Mouse (Mus musculus) CD4-positive helper T cell, adult 2 months (primary cell): ENCODE measurements around the gene Amh.
"Not testable (repeated sequence)": the region's sequence is repeated elsewhere in the genome, so short reads cannot be mapped to it uniquely, and the experiment has no call there.

ENCODE experiments used
- DNase-seq: peaks from one replicate; pipeline ENCODE4 v3.0.0-alpha.2; 2012; ENCODE audit warnings: low read depth, missing footprints, low spot score

Amh gene

DNA sequence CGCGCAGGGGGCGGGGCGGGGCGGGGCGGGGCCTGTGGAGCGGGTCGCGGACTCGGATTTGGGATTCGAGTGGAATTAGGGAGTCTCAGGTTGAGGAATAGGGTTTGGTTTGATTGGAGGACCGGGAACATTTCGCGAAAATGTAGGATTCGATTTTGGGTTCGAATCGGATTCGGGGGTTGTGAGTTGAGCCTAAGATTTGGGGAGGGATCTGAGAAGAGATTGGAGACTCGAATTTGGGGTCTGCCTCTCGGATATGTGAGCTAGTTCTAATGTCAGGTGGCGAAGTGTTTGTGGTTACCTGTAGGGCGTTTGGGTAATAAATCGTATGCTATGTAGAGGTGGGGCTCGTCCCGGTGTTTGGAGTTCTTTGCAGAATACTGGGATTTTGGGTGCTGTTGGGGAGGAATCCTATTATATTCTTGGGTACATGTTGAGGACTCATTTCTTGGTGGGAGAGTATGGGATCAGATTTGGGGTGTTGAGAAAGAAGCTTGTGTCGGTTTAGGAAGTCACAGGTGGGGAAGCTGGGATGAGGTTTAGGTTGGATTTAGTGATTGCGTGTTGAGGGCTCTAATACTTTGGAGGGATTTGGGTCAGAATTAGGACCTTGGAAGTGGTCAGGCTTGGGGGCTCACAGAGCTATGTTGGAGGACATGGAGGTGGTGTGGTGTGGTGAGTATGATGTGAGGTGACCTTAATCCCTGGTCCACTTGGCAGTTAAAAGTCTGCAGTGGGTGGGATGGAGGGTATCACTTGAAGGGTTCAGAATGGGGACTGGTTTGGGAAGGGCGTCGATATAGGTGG is 22.2 kb downstream of the Amh start:
- no peak for DNase-seq

DNA sequence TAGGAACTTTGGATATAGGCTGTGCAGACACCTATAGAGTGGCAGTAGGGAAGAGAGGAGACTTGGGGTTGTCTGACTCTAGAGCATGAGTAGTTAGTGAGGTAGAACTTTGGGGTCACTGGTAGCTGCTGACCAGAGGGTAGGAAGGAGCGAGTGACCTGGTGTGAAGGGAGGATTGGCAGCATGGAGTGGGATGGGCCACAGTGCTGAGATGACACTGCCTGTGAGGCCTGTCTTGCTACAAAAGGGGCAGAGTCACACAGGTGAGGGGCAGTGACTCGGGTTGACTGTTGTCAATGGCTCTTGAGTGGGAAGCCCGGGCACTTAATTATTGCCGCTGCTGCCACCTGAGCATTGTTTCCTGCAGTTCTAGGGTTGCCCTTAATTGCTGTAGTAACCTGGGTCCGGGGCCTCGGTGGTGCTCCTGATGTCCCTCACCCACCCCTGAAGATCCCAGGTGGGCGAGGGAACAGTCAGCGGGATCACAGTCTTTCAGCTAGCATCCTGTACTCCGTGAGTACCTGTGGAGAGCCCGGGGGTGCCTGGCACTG is 22.9 kb downstream of the Amh start:
- no peak for DNase-seq

DNA sequence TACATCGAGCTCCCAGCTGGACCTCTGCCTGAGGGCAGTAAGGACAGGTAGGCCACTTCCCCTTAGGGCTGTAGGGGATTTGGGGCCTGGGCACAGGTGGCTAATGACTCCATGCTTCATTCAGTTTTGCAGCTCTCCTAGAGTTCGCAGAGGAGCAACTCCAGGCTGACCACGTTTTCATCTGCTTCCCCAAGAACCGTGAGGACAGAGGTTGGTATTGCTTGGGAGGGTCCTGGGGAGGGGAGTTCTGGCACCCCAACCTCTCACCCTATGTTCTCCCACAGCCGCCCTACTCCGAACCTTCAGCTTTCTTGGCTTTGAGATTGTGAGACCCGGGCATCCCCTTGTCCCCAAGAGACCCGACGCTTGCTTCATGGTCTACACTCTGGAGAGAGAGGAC is 23.5 kb downstream of the Amh start:
- not testable (repeated sequence) for DNase-seq

DNA sequence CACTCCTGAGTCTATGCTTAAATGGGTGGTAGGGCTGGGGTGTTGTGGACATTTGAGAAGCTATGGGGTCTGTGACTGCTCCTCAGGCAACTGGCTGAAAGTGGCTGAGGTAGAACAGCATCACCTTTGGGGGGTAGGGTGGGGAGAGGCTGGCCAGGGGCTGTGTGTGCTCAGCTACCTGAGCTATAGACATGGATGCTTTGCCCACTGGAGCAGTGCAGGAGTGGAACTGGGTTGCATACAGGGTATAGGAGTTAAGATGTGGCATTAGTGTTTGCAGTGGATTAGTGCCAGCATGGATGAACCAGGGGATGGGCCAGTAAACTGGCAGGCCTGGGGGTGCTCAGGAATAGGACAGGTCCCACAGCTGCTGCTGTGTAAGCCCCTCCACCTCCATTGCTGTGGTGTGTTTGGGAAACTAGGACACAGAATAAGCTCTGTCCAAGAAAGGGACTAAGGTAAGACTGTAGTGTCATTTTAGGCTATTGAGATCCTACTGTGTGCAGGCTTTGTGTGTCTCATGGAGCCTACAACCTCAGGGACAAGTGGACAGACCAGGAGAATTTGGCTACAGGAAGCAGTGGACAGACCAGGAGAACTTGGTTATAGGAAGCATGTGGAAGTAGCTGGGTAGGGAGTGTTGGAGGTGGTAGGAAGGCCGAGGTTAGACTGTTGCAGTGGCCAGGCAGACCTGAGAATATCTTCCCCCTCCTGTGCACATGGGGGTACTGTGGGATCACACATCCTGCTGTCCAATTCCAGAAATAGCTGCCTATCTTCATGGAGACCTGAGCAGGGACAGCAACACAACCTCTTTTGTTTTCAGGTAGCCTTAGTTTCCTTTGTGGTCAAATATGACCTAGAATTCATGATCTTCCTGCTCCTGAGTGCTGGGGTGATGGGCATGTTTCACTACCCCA is 24.6 kb downstream of the Amh start:
- DNase-seq: no peak

DNA sequence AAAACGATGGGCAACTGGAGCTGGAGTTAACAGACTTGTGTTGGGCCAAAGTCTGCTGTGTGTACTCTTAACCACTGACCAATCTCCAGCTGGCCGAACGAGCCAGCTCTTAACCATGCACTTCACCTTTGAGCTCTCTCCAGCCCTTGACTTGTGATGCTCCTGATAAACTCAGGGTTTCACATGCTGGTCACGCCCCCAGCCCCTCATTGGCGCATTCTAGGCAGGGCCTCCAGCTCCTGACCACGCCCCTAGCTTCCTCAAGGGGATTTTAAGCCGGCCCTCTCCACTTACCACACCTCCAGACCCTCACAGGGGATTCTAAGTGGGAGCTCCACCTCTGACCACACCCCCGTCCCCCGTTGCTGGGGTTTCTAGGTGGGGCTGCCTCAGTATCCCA is 26.1 kb downstream of the Amh start:
- DNase-seq: peak; percentile 50

DNA sequence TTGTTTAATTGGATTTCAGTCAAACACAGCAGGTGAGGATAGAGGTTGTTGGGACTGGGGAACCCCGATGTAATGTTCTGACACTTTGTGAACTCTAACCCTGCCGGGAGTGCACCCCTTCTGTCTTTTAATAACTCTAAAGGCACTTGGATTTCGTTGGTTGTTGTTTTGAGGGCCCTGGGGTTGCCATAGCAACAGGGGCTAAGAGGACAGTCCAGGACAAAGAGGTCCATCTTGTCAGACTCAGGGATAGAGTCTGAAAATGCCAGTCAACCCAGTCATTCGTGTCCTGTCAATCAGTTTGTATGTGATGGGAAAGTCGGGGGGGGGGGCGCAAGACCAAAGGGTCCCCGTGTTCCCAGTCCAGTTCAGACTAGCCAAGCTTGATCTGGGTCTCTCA is 27.8 kb downstream of the Amh start:
- no peak for DNase-seq

DNA sequence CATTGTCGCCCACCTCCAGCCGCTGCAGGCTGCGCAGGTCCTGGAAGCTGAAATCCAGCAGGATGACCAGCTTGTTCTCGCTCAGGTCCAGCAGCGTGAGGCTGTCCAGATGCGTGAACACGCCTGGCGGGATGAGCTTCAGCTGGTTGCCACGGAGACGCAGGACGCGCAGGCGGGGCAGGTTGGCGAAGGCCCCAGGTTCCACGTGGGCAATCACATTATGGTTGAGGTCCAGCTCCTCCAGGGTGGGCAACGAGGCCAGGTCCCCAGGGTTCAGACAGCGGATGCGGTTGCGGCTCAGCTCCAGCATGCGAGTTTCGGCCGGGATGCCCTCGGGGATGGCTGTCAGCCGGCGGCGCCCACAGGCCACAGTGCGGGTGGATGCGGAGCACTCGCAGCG is 30.6 kb downstream of the Amh start:
- no peak for DNase-seq

DNA sequence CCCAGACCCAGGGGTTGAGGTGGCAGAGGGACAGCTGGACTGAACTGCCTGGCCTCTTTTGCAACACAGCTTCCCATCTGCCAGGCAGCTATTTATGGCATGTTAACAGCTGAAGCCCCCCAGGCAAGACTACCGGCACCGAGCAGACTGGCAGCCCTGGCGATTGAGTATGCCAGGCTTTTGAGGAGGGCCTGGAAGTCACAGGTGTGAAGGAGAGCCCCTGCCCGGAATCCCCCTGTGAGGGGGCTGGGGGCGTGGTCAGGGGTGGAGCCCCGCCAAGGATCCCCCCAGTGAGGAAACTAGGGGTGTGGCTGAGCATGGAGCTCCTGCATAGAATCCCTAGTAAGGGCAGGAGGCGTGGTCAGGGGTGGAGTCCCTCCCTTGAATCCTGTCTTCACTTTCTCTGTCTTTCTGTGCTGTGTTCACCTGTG is 31.9 kb downstream of the Amh start:
- no peak for DNase-seq

DNA sequence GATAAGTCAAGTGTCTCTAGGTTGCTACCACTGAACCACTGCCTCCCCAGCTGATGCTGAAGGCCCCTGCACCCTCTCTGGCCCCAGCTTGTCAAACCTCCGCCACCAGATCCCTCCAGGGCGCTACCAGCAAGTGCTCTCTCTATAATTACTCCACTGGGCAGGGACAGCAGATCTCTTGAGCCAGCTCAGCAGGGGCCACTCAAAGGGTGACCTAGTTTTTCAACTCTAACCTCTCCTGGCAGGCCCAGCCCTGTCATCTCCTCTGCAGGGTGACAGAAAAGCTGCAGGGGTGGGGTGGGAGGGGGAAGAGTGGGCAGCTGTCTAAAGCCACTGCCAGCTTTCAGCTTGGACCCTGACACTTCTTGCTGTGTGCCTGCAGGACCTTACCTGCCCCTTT is 32.8 kb downstream of the Amh start:
- DNase-seq: no peak

DNA sequence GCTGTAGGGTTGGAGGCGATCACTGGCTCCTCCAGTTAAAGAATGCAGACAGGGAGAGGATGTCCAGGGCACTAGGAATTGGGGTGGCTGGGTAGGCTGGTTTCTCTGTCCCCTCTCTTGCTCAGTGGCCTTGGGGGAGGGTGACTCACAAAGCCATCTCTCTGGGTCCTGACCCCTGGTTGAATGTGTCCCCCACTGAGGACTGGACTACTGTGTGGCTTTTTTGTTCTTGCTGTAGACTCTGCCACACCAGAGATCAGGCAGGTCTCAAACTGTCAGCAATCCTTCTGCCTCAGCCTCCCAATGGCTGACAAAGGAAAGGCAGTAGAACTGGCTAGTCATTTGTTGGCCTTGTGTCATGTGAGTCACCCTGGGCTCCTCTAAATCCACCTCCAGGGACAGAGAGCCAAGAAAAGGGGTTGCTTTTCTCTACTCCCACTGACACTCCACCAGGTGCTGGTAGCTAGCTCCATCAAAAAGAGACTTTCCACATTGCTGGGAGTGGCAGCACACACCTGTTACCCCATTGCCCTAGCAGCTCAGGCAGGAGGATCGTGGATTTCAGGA is 33.4 kb downstream of the Amh start:
- no peak for DNase-seq

DNA sequence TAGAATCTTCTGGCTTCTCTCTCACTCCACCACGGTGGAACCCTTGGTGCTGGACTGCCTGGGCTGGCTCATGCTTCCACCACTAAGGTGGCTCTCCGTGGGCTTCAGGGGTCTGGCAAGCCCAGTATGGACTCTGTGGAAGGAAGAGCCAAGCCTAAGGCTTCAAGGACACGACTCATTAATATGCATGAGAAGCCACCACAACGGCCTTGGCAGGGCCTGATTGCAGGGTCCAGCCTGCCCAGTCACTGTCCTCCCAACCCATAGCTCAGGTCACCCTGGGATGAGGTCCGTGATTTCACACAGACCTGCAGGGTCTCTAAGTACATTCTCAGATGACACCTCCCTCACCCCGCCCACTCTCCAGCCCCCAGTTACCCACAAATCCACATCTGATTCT is 34.8 kb downstream of the Amh start:
- DNase-seq: no peak

DNA sequence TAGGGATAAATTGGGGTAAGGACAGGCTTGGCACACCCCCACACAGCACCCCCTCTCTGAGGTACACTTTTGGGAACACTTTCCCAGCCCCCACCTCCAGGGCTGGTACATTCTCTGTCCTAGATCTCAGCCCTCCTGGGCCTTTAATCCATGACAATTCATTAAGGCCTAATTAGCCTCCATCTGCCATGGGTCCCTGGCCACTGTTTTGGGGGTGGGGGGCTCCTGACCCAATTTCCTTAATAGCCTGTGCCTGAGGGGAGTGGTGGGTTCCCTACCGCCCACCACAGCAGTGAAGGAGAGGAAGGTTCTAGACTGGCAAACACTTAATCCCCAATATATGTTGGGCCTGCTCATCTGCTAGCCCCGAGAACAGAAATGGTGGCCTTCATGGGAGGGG is 36.6 kb downstream of the Amh start:
- DNase-seq: no peak

DNA sequence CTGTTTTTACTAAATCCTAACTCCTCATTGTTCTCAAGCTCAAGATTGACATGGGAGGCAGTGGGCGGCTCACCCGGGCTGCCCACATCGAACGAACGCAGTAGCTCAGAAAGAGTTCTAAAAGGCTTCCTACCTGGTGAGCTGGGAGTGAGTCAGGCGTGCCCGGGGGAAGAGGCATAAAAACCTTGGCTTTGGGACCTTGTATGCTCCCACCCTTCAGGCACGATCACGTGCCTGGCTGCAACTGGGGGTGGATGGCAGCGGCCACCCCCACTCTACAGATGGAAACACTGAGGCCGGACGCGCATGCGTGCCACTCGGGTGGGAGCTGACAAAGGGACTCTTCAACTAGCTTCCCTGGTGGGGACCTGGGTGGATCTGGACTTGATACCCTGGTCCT is 37.3 kb downstream of the Amh start:
- no peak for DNase-seq

DNA sequence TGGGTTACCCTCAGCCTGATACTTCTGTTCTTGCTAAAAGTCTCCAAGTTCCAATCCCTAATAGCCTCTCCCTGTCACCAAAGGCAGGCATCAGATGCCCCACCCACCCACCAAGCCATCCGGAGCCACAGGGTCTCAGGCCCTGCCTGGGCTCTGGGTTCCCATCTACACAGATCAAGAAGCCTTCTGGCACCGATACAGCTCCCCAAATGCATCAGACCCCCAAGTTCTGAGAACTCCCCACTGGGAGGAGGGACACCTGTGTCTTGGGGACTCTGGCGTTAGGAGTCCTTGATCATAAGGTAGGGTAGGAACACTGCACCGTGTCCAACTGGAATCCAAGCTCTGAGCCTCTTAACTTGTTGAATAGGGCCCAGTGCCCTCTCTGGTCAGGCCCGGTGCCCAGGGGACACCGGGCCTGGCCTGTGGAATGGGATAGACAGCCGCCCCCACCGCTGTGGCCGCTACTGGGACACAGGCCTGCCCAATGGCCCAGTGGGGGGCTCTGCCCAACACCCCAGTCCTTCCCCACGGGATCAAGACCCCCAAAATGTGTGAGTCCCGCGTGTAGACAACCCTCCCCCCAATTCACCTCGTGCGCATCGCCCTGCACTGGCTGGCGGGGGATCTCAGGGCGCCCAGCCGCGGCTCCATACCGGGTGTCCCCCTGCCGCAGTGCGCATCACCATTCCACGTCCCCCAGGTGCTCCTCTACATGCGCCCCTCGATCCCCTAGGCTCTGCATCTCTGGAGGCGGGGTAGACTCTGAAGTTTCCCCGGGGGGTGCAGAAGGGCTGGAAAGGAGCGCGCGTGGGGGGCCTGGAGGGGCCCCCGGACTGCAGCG is 38.3 kb downstream of the Amh start:
- no peak for DNase-seq

DNA sequence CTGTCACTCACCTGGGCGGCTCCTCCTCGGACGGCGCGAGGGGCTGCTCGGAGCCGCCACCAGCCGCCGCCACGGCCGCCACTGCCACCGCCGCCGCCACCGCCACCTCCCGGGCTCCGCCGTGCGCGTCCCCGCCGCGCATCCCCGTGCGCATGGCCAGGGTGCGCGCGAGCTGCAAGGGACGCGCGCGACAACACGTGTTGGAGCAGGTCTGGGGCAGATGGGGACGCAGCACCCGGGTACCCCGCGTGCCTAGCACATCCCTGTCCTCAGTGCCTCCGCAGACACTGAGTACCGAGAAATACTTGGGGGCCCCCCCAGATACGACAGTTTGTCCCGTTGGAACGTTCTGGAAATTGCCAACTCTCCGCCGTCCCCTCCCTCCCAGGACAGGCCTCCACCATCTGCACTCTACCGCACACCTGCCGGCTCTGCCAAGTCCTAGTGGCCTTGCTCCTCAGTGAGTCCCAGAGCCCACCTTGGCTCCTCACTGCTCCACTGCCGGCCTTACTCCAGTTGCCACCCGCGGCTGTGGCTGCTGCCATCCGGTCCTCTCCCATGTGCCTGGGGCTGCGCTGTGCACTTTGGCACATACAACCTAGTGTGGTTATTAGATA is 39.0 kb downstream of the Amh start, which contains the start of gene Lingo3:
Gene Lingo3 (minus strand): TSS at position 109 of the 617 bp plus-strand sequence.
- no peak for DNase-seq

DNA sequence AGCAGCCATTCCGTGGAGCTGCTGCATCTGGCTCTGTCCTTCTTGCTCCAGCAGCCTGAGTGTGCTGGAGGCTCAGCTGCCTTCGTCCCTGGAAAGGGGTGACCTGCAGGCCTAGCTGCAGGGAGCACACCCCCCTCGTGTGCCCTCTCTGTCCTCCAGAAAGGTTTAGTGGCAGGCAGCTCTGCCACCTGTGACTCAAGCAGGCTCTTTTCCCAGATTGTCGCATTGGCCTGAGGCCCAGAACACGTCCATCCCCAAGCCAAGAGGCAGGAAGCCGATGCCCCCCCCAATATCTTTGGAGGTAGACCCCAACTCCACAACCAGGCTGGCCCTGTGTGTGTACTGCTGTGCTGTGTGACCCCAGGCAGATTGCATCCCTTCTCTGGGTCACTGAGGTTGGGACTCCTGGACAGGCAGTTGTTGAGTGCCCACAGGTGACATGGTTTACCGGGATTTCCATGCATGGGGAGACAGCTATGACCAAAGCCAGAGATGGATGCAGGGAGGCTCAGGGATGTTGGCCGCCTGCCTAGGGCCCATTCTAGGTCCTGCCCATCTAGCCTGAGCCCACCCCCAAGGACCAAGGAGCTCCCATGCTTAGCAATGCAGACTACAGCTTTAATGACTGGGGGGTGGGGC is 40.1 kb downstream of the Amh start:
- no peak for DNase-seq

DNA sequence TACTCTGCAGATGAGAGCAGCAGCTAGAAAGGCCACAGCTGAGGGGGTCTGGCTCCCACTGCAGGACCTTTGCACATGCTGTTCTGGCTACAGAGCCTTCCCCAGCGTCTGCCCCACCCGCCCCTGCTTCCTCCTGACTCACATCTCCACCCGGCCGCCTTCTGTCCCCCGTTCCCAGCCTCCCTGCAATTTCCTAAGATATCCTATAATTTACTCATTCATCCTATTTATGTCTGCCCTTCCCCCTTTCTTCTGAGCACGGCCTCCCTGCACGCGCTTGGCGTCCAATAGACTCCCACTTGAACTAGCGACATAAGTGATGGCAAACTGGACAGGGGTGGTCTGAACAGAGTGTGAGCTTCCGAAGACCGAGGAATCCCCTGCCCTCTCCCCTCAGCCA is 40.7 kb downstream of the Amh start:
- no peak for DNase-seq

DNA sequence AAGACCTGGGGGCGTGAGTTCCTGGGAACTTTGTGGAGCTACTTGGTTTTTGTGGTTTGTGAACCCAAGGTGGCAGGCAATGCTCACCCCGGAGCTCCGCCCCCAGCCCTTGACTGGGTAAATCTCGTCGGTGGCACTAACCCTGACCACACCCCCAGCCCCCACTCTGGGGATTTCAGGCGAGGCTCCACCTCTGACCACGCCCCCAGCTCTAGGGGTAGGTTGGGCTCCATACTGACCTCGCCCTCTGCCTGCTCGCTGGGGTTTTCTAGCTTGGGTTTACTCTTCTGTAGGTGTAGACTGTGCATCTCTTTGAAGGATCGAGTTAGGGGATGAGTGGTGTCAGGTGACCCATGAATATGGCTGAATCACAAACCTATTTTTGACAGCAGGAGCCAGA is 43.5 kb downstream of the Amh start:
- peak; percentile 88 for DNase-seq

DNA sequence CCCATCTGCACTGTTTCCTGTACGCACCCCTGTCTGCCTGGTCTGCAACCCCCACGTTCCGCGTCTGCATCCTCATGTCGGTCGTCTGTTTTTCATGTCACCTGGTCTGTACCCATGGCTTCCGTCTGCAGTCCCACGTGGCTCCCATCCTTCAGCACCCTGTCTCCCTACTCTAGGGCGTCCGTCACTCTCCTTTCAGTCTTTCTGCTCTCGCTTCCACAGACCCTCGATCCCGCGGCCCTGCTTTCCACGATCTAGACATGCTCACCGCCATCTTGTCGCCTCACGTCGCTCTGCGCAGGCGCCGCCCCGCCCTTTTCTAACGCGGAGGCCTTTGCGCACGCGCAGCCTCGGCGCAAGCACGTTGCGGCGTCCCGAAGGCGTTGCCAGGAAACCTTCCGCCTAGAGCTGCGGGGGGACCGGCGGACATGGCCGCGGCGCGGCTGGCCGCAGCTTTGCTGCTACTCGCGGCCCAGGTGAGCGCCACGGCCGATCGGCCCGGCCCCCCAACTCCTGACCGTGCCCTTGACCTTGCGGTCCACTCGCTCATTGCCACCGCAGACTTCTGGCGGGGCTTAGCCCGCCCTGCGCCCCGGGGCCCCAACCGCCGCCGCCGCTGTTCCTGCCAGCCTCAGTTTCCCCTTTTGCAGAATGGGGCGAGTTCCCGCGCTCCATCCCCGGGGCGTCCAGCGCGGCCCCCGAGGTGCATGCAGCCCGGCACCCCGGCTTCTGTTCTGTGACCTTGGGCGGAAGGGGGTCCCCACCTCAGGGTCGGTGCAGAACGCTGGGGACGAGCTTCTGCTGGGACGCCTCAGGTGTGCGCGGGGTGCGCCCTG is 50.1 kb downstream of the Amh start, which contains the start of the genes Lsm7 and Sppl2b:
Gene Lsm7 (minus strand): TSS at position 297 of the 836 bp plus-strand sequence.
Gene Sppl2b (plus strand): TSS at position 363 of the 836 bp plus-strand sequence.
- DNase-seq: peak; percentile 96
